Mouse (Mus musculus): ENCODE measurements at regions not wholly inside any gene's neighbourhood (a gene's known extent, or its start where the extent isn't known, plus 50 kb on each side); places are given as distances from the start of the nearest gene placed in this dataset.

DNA sequence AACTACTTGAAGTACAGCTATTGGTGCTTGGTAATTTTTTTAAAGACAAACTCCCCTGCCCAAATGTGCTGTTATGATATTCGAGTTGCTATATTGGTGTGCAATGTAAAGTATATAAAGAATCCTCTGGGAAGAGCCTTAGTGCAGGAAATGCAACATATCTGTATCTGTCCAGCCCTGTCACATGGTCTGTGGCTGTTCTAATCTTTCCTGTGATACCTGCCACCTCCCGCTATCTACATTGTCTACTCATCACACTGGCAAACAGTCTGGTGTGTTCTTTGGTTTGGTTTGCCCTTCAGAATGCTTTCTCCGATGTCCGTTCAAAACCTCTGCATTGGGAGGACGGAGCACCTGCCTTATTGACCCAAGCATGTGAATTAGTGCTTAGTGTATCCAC is 262.6 kb upstream of the Atp2b1 start:
- H3K27me3 ChIP-seq (replicated peaks) = no peaks in the 10 kb centered on the region
- H3K4me2 ChIP-seq (replicated peaks) = no peak overlapping the region
- H3K4me1 ChIP-seq = no peaks in the 10 kb centered on the region
- no peak overlapping the region for H3K4me3 ChIP-seq
- H3K9me3 ChIP-seq = no peaks in the 10 kb centered on the region
- ATAC-seq (ENCODE audit: low FRiP score, low read depth) = no peak
- WGBS = 90% methylated on average over 5 of the region's 5 CpGs
- no peak overlapping the region for H3K9ac ChIP-seq
- H3K27ac ChIP-seq = no peak overlapping the region
- no peaks in the 10 kb centered on the region for H3K36me3 ChIP-seq

DNA sequence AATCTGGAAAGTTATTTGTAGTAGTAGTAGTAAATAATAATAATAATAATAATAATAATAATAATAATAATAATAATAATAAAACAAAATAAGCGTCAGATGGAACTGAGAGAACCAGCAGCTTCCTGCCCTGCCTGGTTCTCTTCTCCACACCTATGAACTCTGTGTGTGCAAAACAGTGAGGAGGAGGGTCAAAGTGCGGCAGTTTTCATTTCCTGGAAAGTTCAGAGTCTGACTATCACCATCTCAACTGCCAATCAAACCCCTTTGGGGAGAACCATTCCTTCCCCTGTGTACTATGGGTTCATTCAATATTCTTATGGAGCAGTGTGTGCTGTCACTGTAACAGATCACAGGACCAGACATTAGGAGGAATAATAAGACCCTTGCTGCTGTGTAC is 262.1 kb upstream of the Atp2b1 start:
- no peaks in the 10 kb centered on the region for H3K36me3 ChIP-seq
- 94% methylated on average over 2 of the region's 2 CpGs for WGBS
- no peaks in the 10 kb centered on the region for H3K27me3 ChIP-seq (replicated peaks)
- no peaks in the 10 kb centered on the region for H3K4me1 ChIP-seq
- ATAC-seq (ENCODE audit: low FRiP score, low read depth) = no peak
- no peaks in the 10 kb centered on the region for H3K9me3 ChIP-seq
- H3K4me2 ChIP-seq (replicated peaks) = no peak overlapping the region
- H3K9ac ChIP-seq = no peak overlapping the region
- H3K27ac ChIP-seq = no peak overlapping the region
- no peak overlapping the region for H3K4me3 ChIP-seq

DNA sequence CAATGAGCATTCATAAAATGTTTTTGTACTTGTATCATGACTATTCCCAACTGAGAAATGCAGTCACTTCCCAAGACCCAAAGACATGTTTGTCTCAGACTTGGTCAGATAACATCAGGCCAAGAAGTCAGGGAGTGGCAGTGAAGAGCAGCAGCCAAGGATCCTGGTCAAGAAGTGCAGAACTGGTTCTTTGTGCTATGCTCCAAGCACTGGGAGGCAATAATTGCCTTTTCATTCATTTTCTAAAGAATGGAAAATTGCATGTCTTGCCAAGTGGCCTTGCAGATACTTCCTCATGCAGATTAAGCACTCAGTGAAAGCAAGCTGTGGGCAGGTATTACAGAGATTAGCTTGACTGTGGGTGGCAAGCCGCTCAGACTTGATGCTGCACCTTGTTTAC is 253.5 kb upstream of the Atp2b1 start:
- H3K4me2 ChIP-seq (replicated peaks) = no peak overlapping the region
- H3K4me1 ChIP-seq = no peaks in the 10 kb centered on the region
- no peak overlapping the region for H3K9ac ChIP-seq
- no peaks in the 10 kb centered on the region for H3K36me3 ChIP-seq
- H3K4me3 ChIP-seq = no peak overlapping the region
- ATAC-seq (ENCODE audit: low FRiP score, low read depth) = no peak
- H3K9me3 ChIP-seq = no peaks in the 10 kb centered on the region
- H3K27ac ChIP-seq = no peak overlapping the region
- H3K27me3 ChIP-seq (replicated peaks) = no peaks in the 10 kb centered on the region
- 77% methylated on average over 1 of the region's 1 CpGs for WGBS

DNA sequence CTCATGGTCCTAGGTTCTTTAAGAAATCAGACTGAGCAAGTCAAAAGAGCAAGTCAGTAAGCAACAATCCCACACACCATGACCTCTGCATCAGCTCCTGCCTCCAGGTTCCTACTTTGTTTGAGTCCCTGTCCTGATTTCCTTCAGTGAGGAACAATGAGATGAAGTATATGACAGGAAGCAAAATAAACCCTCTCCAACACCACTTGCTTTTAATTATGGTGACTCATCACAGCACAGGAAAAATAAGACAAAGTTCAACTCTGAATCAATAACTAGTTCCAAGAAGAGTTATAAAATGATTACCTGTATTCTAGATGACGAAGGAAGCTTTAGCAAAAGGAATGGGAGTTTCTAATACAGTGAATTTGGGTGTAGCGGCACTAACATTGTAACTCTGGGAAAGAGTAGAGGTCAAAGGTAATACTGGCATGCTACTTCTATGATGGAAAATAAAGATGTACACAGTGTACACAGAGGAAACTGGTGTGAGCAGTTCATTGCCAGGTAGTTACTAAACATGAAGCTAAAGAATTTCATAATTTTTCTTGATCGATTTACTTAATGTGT is 248.2 kb upstream of the Atp2b1 start:
- Histone ChIP-seq H3K4me2 (replicated peaks) (no peak overlapping the region), H3K4me1 (no peaks in the 10 kb centered on the region), H3K27ac (no peak overlapping the region), H3K9ac (no peak overlapping the region), H3K36me3 (no peaks in the 10 kb centered on the region), H3K27me3 (replicated peaks) (no peaks in the 10 kb centered on the region), H3K4me3 (no peak overlapping the region), H3K9me3 (no peaks in the 10 kb centered on the region)
- 92% methylated on average over 3 of the region's 3 CpGs for WGBS
- ATAC-seq (ENCODE audit: low FRiP score, low read depth) = no peak

DNA sequence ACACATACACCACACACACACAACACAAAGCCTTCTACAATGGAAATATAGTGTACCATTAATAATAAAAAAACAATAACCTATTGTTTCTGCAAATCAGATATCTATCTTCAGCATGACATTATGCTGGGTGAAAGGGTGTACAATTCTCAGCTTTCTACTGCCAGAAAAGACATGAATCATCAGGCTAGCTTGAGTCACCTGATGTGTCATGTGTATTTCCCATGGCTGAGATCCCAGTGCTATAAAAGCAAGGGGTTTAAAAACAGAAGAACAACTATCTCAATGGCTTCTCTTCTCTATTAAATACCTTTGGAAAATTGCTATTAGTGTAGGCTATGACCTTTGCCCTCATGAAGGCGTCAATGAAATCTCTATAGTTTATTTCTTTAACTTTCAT is 246.5 kb upstream of the Atp2b1 start:
- H3K27me3 ChIP-seq (replicated peaks) = no peaks in the 10 kb centered on the region
- H3K27ac ChIP-seq = no peak overlapping the region
- ATAC-seq (ENCODE audit: low FRiP score, low read depth) = no peak
- no peaks in the 10 kb centered on the region for H3K9me3 ChIP-seq
- H3K36me3 ChIP-seq = no peaks in the 10 kb centered on the region
- no peaks in the 10 kb centered on the region for H3K4me1 ChIP-seq
- no peak overlapping the region for H3K9ac ChIP-seq
- no peak overlapping the region for H3K4me3 ChIP-seq
- WGBS = 83% methylated on average over 1 of the region's 1 CpGs
- no peak overlapping the region for H3K4me2 ChIP-seq (replicated peaks)

DNA sequence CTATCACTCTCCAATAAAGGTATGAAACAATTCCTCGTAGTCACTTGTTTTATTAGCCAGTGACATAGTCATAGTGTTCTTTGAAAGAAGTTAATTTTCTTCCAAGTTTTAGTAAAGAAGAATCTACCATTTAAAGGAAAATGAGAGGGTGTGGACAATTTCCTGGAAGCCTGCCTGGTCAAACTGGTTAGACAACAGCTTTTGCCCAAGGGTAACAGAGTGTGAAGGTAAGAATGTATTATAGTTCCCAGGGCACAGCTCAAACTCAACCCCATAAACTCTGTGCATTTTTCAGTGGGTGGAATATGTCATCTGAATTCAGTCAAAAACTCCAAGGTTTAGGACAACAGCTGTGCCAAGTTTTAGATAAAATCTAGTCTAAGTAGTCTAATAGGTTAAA is 240.1 kb upstream of the Atp2b1 start:
- Histone ChIP-seq H3K27me3 (replicated peaks) (no peaks in the 10 kb centered on the region), H3K4me1 (no peaks in the 10 kb centered on the region), H3K4me3 (no peak overlapping the region), H3K4me2 (replicated peaks) (no peak overlapping the region), H3K36me3 (no peaks in the 10 kb centered on the region), H3K9me3 (no peaks in the 10 kb centered on the region), H3K9ac (no peak overlapping the region), H3K27ac (no peak overlapping the region)
- WGBS = 78% methylated on average over 1 of the region's 1 CpGs
- ATAC-seq (ENCODE audit: low FRiP score, low read depth) = no peak

DNA sequence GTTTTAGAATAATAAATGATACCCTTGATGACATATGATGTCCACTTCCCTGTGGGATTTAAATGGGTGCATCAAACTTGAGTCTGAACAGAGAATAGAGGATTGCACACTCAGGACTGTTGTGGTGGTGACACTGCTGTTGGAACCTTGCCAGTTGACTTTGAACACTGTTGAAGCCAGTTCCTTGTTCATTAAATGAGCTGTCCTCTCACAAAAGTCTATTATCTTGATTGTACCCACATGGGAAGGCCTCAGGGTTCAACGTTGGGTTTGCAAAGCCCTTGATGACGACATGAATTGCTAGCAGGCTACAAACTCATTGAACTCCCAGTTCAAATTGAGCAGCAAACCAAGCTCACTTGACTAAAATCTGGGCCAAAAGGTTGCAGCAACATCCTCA is 237.3 kb upstream of the Atp2b1 start:
- H3K4me2 ChIP-seq (replicated peaks) = no peak overlapping the region
- H3K9me3 ChIP-seq = no peaks in the 10 kb centered on the region
- no peak for ATAC-seq (ENCODE audit: low FRiP score, low read depth)
- H3K4me1 ChIP-seq = no peaks in the 10 kb centered on the region
- no peak overlapping the region for H3K9ac ChIP-seq
- no peaks in the 10 kb centered on the region for H3K36me3 ChIP-seq
- 75% methylated on average over 2 of the region's 2 CpGs for WGBS
- H3K4me3 ChIP-seq = no peak overlapping the region
- no peak overlapping the region for H3K27ac ChIP-seq
- H3K27me3 ChIP-seq (replicated peaks) = no peaks in the 10 kb centered on the region

DNA sequence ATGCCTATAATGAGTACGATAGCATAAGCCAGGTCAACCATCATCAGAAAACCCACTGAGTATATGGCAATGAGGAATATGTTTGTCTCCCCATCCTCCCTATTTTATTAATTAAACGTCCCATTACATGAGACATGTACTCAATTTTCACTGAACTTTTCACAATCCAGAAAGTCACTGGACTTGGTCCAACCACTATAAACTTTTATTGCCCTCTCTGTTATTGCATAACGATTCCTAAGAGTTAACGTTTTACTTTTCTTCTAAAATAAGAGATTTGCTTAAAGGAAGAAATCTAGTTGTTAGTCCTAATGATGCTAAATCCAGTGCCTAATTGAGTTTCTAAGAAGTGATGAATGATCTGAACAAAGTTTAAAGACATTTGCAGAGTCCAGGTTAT is 236.0 kb upstream of the Atp2b1 start:
- H3K4me1 ChIP-seq = no peaks in the 10 kb centered on the region
- H3K27me3 ChIP-seq (replicated peaks) = no peaks in the 10 kb centered on the region
- no peak overlapping the region for H3K4me3 ChIP-seq
- H3K4me2 ChIP-seq (replicated peaks) = no peak overlapping the region
- H3K9me3 ChIP-seq = no peaks in the 10 kb centered on the region
- H3K36me3 ChIP-seq = no peaks in the 10 kb centered on the region
- no peak overlapping the region for H3K27ac ChIP-seq
- H3K9ac ChIP-seq = no peak overlapping the region
- 80% methylated on average over 4 of the region's 4 CpGs for WGBS
- ATAC-seq (ENCODE audit: low FRiP score, low read depth) = no peak

DNA sequence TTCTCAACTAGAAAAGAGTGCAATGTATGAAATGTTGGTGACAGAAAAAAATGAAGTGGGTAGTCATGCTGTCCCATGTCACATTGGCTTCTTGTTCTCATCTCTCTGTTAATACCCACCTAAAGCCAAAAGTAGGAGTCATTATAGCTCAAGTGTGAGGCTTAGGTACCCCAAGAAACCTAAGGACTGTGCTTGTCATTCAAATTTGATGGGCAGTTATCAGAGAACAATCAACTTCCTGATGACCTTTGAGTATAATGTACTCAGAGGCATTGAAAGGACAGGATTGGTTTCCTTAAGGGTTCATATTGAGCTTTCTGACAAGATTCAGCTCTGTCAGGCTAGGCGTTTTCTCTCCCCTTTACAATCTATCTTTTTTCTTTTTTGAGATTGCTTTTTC is 231.8 kb upstream of the Atp2b1 start:
- Histone ChIP-seq H3K9me3 (no peaks in the 10 kb centered on the region), H3K9ac (no peak overlapping the region), H3K27me3 (replicated peaks) (no peaks in the 10 kb centered on the region), H3K27ac (no peak overlapping the region), H3K4me1 (no peaks in the 10 kb centered on the region), H3K4me3 (no peak overlapping the region), H3K4me2 (replicated peaks) (no peak overlapping the region), H3K36me3 (no peaks in the 10 kb centered on the region)
- WGBS = 93% methylated on average over 1 of the region's 1 CpGs
- no peak for ATAC-seq (ENCODE audit: low FRiP score, low read depth)

DNA sequence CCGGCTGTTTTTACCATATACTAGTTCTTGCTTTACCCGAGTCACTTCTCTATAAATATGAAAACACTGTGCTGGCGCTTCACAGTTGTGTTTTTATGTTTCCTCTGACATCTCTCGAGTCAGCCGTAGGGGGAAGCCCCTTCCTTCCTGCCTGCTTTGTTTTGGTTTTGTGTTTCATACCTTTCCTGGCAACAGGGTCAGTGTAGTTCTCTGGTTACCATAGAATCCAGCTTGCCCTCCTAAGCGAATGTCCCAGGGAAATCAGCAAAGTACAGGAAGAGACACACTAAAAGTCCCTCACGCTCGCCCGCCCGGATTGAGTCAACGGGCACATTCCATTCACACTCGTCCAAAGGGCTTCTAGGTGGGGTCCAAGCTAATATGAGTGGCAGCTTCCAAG is 230.0 kb upstream of the Atp2b1 start:
- Histone ChIP-seq H3K36me3 (no peaks in the 10 kb centered on the region), H3K27ac (no peak overlapping the region), H3K27me3 (replicated peaks) (no peaks in the 10 kb centered on the region), H3K9me3 (no peaks in the 10 kb centered on the region), H3K9ac (no peak overlapping the region), H3K4me1 (no peaks in the 10 kb centered on the region), H3K4me2 (replicated peaks) (no peak overlapping the region; the same call in 1 of the 2 replicates), H3K4me3 (no peak overlapping the region)
- 55% methylated on average over 12 of the region's 12 CpGs for WGBS
- ATAC-seq (ENCODE audit: low FRiP score, low read depth) = no peak

DNA sequence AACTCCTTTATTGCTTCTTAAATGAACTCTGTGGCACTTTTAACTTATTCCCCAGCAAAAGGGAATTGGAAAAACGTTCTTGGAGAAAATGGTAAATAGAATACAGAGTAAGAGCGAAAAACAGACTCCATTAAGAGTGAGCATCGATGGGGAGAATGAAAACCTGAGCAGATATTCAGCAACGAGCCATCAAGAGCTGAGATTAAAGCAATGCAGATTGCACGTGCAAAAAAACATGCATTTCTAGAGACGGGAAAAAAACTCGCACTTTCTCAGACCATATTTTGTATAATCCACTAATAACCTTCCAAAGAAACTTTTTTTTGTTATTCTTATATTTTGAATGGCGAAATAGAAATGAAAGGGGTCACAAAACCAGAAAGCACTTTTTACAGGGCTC is 229.5 kb upstream of the Atp2b1 start:
- Histone ChIP-seq H3K9me3 (no peaks in the 10 kb centered on the region), H3K9ac (no peak overlapping the region), H3K4me1 (no peaks in the 10 kb centered on the region), H3K27ac (no peak overlapping the region), H3K4me3 (no peak overlapping the region), H3K4me2 (replicated peaks) (no peak overlapping the region), H3K36me3 (no peaks in the 10 kb centered on the region), H3K27me3 (replicated peaks) (no peaks in the 10 kb centered on the region)
- ATAC-seq (ENCODE audit: low FRiP score, low read depth) = no peak
- WGBS = 85% methylated on average over 8 of the region's 8 CpGs

DNA sequence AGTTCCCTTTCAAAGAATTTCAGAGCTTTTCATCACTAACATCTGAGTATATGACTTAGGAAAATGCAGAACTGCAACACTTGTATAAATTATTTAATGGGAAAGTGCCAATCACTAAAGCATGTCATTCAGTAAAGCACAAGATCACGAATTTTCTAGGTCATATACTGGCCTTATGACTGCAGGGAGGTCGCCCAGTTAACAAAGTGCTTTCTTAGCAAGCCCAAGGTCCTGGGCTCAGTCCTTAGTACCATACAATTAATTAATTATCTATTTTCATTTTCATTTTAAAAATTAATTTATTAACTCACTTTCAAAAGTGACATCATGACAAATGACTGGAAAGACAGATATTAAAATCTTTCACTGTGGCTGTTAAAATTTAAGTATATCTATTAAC is 228.5 kb upstream of the Atp2b1 start:
- WGBS = 79% methylated on average over 2 of the region's 2 CpGs
- no peak for ATAC-seq (ENCODE audit: low FRiP score, low read depth)
- no peak overlapping the region for H3K4me2 ChIP-seq (replicated peaks)
- H3K9ac ChIP-seq = no peak overlapping the region
- H3K27ac ChIP-seq = no peak overlapping the region
- H3K36me3 ChIP-seq = no peaks in the 10 kb centered on the region
- no peak overlapping the region for H3K4me3 ChIP-seq
- H3K27me3 ChIP-seq (replicated peaks) = no peaks in the 10 kb centered on the region
- no peaks in the 10 kb centered on the region for H3K4me1 ChIP-seq
- H3K9me3 ChIP-seq = no peaks in the 10 kb centered on the region

DNA sequence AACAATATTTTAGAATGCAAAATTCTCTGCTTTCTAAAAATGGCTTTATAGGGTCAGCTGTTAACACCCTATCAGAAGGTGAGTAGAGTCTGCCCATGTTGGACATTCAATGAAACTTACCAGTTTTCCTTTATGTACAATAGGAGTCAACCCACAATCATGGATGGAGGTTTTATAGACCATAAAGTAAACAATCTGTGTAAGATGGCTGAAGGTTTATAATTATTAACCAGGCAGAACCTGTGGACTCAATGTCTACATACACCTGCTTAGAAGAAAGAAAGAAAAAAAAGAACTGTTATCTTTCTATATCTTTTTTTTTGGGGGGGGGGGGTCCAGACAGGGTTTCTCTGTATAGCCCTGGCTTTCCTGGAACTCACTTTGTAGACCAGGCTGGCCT is 227.8 kb upstream of the Atp2b1 start:
- no peaks in the 10 kb centered on the region for H3K36me3 ChIP-seq
- no peaks in the 10 kb centered on the region for H3K4me1 ChIP-seq
- H3K27ac ChIP-seq = no peak overlapping the region
- no peaks in the 10 kb centered on the region for H3K9me3 ChIP-seq
- no peaks in the 10 kb centered on the region for H3K27me3 ChIP-seq (replicated peaks)
- H3K4me2 ChIP-seq (replicated peaks) = no peak overlapping the region
- no peak for ATAC-seq (ENCODE audit: low FRiP score, low read depth)
- no peak overlapping the region for H3K9ac ChIP-seq
- no peak overlapping the region for H3K4me3 ChIP-seq
